Mouse (Mus musculus) thymus, adult 2 months (tissue): Measurements from ENCODE around the gene Zfp324.
"Not testable (repeated sequence)": the region's sequence is repeated elsewhere in the genome, so short reads cannot be mapped to it uniquely, and the experiment has no call there.

Experiments used
- CTCF ChIP-seq: fragments of 200-500 bp; IDR thresholded peaks from 2 replicates; pipeline ENCODE4 v1.5.1; 2012; ENCODE audit warnings: mild to moderate bottlenecking, control low read depth, low read length, moderate library complexity, borderline replicate concordance; ENCODE audit not compliant: control insufficient read depth, poor library complexity, insufficient read depth; ENCODE audit errors: extremely low read depth
- POLR2A ChIP-seq: fragments of 200-500 bp; IDR thresholded peaks from 2 replicates; pipeline ENCODE4 v1.6.1; 2012; ENCODE audit warnings: mild to moderate bottlenecking, low read length, control low read depth, moderate library complexity; ENCODE audit not compliant: control insufficient read depth, poor library complexity, insufficient read depth; ENCODE audit errors: extremely low read depth

GRCm38 (mm10) chr7:12937254-12937803 lies 28.3 kb upstream of the Zfp324 start:
- not testable (repeated sequence) for TF ChIP-seq CTCF, POLR2A
